Mouse (Mus musculus) macrophage (primary cell): Measurements from ENCODE around the gene Mcl1. TPM values are rescaled to one million over a fixed set of nuclear protein-coding genes. Genes with fewer than 3 reads are reported as not detected.

Experiments used
- H3K27ac ChIP-seq: fragments of 350-480 bp; formaldehyde crosslinking; 2 replicates; pipeline ENCODE4 v1.9.0; 2021
- H3K36me3 ChIP-seq: fragments of 350-480 bp; formaldehyde crosslinking; 2 replicates; pipeline ENCODE4 v1.9.0; 2021; ENCODE audit errors: inconsistent target
- H3K4me3 ChIP-seq: fragments of 350-480 bp; formaldehyde crosslinking; 2 replicates; pipeline ENCODE4 v1.9.0; 2021; ENCODE audit errors: inconsistent target
- H3K79me2 ChIP-seq: fragments of 350-480 bp; formaldehyde crosslinking; 2 replicates; pipeline ENCODE4 v1.9.0; 2021; ENCODE audit errors: inconsistent target
- polyA plus RNA-seq: library from polyadenylated mRNA; stranded (reverse); fragments of 250-400 nt; gene quantifications from 3 replicates; pipeline ENCODE4 v1.2.4, GENCODE M21; 2018; ENCODE audit warnings: inconsistent platforms

The Mcl1 gene
- polyA plus RNA-seq, 1 experiment from 2014 or later, result 507 TPM

DNA sequence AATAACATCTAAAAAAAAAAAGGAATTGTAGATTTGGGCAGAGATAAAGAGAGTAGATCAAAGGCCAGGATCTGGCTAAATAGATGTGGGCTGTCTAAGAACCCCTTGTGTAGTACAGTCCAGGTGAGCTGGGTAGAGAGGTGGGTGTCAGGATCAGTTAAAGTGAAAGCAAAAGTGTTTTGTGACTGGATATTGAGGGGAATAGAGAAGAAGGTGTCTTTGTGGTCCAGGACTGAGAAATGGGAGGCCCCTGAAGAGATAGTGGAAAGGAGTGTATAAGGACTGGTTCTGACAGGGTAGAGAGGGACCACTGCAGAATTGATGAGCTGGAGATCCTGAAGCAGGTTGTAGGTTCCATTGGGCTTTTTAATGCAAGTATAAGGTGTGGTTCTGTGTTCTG lies 51.4 kb downstream of the Mcl1 start:
- no peak overlapping the region for H3K4me3 ChIP-seq
- H3K36me3 ChIP-seq, result no peaks in the 10 kb centered on the region
- H3K27ac ChIP-seq, result no peak overlapping the region

More for the DNA sequence above, 51.4 kb downstream of the Mcl1 start:
- H3K79me2 ChIP-seq, result no peaks in the 10 kb centered on the region

Other genes starting within 250 kb of the Mcl1 start
- 32.7 to 36.0 TPM (median 33.6 TPM) in 3 replicates for gene Arnt, start 224.4 kb upstream of the Mcl1 start, polyA plus RNA-seq
- 4.6 to 5.0 TPM (median 4.8 TPM) in 3 replicates for gene Ctsk, start 159.5 kb upstream of the Mcl1 start, polyA plus RNA-seq
- 4,472 to 5,209 TPM (median 4,886 TPM) in 3 replicates for gene Ctss, start 132.0 kb upstream of the Mcl1 start, polyA plus RNA-seq
- gene Hormad1, start 99.1 kb upstream of the Mcl1 start, polyA plus RNA-seq, result 0.09 TPM in 1 of 3 replicates, not detected in the others
- 26.9 to 64.7 TPM (median 54.7 TPM) in 3 replicates for gene Golph3l, start 69.9 kb upstream of the Mcl1 start, polyA plus RNA-seq
- gene Ensa, start 33.8 kb upstream of the Mcl1 start, polyA plus RNA-seq, result 79.1 to 122 TPM (median 121 TPM) in 3 replicates
- gene Adamtsl4, start 29.1 kb downstream of the Mcl1 start, polyA plus RNA-seq, result 0.38 to 3.1 TPM (median 1.9 TPM) in 3 replicates
- 105 to 185 TPM (median 109 TPM) in 3 replicates for gene Ecm1, start 80.8 kb downstream of the Mcl1 start, polyA plus RNA-seq
- 16.5 to 26.6 TPM (median 17.3 TPM) in 3 replicates for gene Tars2, start 101.4 kb downstream of the Mcl1 start, polyA plus RNA-seq
- 15.5 to 19.9 TPM (median 19.3 TPM) in 3 replicates for gene Rprd2, start 160.1 kb downstream of the Mcl1 start, polyA plus RNA-seq
- gene Prpf3, start 197.1 kb downstream of the Mcl1 start, polyA plus RNA-seq, result 17.0 to 29.6 TPM (median 22.6 TPM) in 3 replicates
- 241 to 288 TPM (median 280 TPM) in 3 replicates for gene Mrps21, start 212.7 kb downstream of the Mcl1 start, polyA plus RNA-seq
- gene Ciart, start 223.5 kb downstream of the Mcl1 start, polyA plus RNA-seq, result 0.90 to 1.9 TPM (median 1.7 TPM) in 3 replicates
- 76.4 to 139 TPM (median 117 TPM) in 3 replicates for gene BC028528, start 233.2 kb downstream of the Mcl1 start, polyA plus RNA-seq
- gene Aph1a, start 235.2 kb downstream of the Mcl1 start, polyA plus RNA-seq, result 49.5 to 102 TPM (median 98.0 TPM) in 3 replicates
- not detected in 3 replicates for gene Car14, start 245.9 kb downstream of the Mcl1 start, polyA plus RNA-seq